Mouse (Mus musculus) layer of hippocampus, adult 8-10 months (tissue): ENCODE results near the gene Nynrin. TPM values are rescaled to one million over a fixed set of nuclear protein-coding genes. Genes with fewer than 3 reads are reported as not detected.

Source experiments
- DNase-seq, 2 experiments: peaks; one replicate each; pipeline ENCODE4 v3.0.0; 2022; ENCODE audit warnings: low spot score in 2 of 2
- total RNA-seq, 4 experiments: library from RNA; stranded (reverse); gene quantifications; 2 replicates each; pipeline ENCODE4 v1.2.4; 2022

The Nynrin gene
- total RNA-seq, 4 experiments from 2014 or later = 6.4 to 10.9 (median 9.3) TPM

DNA sequence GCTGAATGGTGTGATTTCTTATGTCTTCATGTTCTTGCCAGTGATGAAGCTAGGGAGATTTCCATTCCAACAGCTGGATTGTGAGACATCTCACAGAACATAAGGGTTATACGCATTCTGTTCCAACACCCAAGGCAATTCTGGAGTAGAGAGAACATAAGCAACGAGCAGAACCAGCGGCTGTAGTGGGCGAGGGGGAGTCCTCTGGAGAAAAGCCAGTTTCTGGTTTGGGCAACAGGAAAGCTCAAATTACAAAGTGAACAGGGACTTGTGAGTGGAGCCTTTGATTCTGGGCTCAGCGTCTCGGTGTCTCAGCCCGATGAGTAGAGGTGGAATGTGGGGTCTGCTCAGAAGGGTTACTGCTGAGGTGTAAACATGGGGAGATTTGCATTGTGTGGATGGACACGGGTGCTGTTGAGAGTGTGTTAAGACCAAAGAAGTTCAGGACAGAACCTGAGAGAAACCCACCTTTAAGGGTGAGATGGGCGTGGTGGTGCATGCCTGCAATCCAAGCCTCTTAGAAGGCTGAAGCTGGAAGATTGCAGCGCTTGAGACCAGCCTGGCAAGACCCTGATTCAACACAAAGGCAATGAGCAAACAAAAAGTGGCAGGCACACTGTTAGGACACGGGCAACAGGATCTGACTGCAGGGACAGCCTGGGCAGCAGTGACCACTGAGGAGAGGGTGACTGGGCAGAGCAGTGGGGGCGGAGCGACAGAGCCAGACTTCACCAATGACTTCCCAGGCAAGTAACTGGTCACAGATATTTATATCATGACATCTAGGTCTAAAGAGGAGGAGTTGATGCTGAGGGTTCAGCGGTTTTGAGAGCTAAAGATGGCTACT lies 23.9 kb downstream of the Nynrin start:
- no peak for DNase-seq

DNA sequence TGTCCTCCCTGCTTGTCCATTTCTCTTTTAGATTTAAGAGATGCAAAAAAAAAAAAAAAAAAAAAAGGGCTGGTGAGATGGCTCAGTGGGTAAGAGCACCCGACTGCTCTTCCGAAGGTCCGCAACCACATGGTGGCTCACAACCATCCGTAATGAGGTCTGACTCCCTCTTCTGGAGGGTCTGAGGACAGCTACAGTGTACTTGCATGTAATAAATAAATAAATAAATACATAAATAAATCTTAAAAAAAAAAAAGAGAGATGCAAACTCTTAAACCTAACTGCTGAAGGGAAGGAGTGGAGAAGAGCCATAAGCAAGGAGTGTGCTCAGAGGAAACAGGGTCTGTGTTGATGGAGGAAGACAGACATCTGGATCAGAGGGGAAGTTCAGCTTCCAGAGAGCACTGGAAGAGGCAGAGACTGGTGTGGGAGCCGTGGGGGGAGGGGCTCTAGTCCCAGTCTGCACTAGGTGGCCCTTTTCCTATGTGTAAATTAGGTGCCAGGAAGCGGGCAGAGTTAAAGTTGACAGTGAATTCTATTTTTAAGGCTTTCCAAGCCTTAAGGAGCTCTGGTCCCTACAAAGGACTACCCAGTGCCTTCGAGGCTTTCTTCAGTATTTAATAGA lies 24.6 kb downstream of the Nynrin start:
- no peak for DNase-seq

DNA sequence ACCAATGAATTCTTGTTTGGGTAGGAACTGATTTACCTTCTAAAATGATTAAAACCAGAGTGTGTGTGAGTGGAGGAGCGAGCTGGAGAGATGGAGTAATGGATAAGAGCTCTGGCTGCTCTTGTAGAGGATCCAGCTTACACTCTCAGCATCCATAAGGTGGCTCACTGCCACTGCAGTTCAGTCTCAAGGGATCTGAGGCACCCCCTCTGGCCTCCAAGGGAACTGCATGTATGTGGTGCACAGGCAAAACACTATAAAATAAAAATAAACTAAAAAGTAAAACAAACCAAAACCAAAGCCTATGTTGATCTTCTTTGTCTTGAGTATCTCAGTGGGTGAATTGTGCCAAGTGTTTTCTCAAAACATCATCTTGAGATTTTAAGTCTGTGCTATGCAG lies 25.8 kb downstream of the Nynrin start:
- DNase-seq = peak; percentile 62 to 79

DNA sequence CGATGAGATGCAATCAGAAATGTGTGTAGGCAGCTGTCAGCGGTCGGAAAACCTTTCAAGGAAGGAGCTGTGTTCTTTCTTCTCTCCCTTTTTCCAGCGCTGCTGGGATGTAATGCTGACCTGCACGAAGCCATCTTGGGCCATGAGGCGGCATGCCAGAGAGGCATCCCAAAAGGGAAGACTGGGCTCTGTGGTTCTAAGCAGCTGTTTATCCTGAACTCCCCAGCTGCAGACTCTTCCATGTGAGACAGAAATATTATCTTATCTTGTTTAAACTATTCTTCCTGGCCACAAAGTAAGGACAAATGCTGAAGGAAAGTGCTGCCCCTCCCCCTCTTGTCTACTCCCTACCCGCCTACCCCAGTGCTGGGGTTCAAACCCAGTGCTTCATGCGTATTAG lies 27.2 kb downstream of the Nynrin start:
- DNase-seq = no peak

DNA sequence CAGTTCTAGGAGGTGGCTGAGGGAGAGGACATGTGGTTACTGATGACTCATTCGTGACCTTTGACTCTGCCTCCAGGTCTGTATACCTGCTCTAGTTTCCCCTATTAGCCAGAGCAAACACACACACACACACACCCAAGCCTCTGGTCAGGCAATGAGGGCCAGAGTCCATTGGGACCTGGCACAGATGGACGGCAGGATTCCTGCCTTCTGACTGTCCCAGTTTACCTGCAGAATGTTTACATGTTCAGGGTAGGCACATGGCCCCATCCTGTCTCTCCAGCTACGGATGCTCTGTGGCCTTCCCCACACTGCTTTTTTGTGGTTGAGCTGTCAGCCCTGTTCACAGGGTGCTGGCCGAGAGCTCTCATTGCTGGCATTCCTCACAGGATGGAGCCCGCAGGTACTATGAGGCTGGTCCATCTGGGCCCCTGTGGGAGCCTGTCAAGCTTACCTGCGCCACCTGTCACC lies 28.4 kb downstream of the Nynrin start:
- no peak for DNase-seq

DNA sequence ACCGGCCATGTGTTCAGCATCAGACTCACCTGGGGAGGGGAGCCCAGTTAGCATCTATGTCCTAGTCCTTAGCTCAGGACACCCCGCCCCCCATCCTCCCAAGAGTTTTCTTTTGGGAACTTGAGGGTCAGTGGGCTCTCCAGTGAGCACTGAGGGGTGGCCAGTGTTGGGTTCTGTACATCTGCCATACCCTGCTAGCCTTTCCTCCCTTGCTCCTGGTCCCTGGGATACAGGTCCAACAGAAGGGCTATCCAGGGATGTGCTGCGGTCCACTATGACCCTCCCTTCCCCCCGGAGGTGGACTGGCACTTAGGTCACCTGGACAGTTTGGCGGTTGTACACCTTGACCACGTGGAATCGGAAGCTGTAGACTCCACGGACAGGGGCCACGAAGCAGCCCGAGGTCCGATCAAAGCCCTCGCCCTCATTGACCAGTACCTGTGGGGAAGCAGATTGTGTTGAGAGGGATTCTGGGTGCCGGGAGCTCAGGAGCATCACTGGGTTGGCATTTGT lies 29.4 kb downstream of the Nynrin start:
- DNase-seq = no peak

DNA sequence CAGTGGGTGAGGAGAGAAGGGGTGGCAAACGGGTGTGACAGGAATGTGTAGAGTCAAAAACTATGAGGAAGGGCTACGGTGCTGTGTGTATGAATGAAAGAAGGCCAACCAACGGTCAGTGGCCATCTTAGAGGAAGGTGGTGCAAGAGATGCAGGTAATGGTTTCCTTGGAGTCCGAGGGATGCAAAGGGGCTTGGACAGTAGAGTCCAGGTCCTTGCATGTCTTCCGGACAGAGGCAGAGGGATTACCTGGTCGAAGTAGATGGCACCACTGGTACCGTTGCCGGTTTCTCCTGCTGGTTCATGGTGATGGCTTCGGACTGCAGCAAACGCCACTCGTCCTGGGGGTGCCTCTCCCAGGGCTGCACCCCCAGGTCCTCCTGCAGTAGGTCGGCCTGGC lies 29.9 kb downstream of the Nynrin start:
- no peak for DNase-seq

DNA sequence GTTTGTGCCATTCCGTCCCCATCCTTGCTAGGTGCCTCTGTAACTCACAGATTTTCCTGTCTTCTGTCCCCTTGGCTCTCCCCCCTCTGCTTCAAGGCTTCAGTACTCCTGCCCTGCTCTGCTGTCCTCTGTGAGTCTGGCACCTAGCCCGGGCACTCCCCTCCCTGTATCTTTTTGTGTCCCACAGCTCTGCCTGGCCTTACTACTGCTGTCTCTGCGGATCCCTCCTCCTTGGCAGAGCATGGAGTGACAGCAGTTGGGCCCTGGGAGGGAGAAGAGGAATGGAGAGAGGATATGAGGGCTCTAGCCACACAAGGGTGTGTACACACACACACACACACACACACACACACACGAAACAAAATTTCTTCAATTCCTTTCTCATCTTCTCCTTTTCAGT lies 30.4 kb downstream of the Nynrin start, which contains the start of gene Cbln3:
TSS of gene Cbln3 (minus strand) at position 227 of the 400 bp plus-strand sequence.
- no peak for DNase-seq

DNA sequence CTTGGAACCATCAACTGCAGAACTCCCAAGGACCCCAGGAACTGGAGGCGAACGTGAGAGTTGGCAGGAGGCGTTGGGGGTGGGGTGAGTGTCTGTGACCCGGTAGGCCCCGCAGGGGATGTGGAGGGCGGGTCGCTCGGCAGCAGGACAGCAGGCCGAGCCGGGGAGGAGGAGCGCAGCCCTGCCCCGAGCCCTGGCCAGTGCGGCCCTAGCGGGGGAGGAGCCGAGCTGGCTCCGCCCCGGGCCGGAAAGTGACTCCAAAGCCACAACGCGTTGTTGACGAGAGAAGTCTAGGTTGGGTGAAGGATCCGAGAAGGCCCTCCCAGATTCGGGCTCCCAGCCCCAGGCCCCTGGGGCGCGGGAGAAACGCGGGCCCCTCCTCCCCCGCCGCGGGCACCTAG lies 30.9 kb downstream of the Nynrin start, which contains the start of gene Khnyn:
TSS of gene Khnyn (plus strand) at position 235 of the 401 bp plus-strand sequence.
- DNase-seq = peak; percentile 72 to 75

DNA sequence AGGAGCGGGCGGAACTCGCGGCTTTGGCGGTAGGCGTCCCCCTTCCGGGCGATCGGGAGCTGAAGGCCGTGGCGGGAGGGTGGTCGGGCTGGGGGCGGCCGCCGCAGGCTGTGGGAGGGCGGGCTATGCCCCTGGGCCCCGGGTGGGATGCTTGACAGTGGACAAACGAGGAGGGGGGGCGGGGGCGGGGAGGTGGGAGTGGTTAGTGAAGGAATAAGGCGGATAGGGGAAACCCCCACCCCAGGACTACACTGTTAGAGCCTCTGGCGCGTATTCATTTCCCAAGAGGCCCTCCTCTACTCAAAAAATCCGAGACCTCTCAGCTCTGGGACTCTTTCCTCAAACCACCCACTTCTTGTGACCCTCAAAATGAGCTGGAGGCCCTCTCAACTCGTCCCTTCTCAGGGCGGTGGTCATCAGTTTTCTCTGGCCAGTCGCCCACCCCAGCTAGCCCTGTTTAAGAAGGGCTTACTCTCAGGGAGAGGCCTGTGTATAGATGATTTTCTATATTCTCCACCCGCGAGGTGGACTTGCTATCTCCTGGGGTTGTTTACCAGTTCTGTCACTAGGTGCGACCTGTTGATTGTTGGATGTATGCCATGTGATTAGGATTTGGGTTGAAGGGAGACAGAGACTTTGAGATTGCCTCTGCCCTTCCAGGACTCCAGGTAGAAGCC lies 31.4 kb downstream of the Nynrin start:
- DNase-seq = no peak

DNA sequence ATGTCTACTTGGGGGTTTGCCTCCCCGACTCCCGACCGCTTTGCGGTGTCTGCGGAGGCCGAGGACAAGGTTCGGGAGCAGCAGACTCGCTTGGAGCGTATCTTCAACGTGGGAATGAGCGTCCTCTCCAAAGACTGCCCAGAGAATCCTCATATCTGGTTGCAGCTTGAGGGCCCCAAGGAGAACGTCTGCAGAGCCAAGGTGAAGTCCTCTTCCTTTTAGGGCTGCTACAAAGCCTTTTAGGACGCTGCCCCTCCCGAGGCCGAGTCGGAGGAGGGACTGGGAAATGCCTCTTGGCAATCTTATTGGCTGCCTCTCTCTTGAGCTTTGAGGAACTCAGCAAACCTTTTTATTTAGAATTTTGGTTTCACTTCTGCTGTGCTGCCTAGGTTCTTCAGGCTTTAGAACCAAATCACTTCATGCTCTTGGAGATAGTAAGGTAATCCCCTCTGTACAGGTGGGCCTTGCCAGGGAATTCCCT lies 32.0 kb downstream of the Nynrin start:
- no peak for DNase-seq

DNA sequence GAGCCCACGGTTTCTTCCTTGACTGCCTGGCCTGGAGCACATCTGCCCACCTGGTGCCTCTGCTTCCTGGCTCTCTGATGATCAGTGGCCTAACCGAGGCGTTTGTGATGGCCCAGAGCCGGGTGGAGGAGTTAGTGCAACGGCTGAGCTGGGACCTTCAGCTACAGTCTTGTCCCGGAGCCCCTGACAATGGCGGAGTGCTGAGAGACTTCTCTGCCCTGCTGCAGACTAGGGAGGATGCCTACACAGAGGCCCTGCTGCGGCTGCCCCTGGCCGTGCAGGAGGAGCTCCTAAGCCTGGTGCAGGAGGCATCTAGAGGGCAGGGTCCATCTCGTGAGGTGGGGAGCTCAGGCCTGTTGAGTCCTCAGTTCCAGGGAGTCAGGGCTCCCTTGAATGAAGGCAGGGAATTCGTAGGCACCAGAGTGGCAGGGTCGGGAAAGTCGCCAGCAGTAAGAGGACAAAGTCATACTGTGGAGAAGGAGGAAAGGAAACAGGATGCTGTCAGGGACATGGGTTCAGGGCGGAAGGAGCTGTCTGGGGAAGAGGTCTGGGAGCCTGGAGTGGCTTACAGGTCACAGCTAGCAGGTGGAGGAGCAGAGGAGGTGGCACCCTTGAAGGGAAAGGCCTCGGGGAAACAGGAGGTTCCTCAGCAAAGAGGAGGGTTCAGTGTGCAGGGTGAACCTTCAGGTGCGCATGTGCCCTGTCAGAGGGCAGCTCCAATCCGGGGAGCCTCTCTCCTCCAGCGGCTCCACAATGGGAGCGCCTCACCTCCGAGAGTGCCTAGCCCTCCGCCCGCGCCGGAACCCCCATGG lies 33.0 kb downstream of the Nynrin start:
- DNase-seq = no peak

DNA sequence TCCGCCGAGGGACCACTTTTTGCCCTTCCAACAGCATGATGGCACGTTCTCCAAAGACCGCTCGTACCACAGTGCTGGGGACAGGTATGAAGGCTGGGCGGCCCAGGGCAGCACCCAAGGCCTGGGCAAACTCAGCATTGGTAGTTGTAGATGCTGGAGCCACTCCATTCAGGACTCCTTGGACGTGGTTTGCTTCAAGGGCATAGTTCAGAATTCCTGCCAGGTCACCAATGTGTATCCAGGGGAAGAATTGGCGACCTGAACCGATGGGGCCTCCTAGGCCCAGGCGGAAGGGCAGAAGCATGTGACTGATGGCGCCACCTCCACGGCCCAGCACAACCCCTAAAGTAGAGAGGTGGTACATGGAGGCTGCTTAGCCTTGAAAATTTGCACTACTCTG lies 43.9 kb downstream of the Nynrin start:
- DNase-seq = no peak

DNA sequence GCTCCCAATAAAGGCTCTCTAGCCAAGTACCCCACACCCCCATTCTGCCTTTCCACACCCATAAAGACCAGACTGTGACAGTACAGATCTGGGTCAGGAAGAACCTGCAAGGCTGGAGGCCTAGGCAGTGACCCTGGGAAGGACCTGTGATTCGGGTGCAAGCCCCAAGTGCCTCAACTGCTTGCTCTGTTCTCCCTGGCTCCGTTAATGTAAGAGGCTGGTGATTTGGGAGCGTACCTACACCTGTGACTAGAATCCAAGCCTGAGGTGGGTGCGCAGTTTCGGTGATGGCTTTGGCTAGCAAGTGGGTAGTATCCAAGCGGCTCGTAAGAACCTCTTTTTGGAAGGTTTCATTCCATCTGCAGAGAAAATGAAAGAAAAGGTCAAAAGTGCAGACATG lies 45.1 kb downstream of the Nynrin start:
- DNase-seq = no peak

DNA sequence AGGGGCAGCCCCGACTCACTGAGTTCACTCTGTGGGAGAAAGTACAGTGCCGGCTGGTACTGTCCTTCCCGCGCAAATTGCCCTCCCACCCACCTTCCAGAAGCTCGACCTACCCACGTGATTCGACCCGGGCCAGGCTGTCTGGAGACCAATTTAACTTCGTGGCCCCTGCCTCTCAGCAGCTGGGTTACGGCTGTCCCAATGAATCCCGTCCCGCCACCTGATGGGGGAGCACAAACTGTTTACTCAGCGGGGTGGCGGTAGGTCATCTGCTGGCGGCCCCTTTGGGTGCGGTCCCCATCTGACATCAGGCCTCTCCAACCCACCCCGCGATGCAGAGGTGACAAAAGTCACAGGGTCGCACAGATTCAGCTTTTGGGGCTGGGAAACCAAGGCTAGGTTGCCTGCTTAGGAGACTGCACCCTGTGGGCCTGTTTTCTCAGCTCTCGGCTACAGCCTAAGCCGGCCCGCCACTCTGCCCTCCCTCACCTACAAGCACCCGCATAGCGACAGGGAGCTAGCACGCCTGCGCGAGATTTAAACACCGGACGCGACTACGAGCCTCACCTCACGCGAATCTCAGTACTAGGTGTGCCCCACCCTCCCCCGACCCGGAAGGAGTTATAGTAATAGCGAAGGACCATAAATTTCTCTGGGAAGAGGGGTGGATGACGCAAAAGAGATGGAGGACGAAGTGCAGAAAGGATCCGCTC lies 46.0 kb downstream of the Nynrin start, which contains the start of gene Sdr39u1:
TSS of gene Sdr39u1 (minus strand) at position 593 of the 713 bp plus-strand sequence.
- peak; percentile 83 to 87 for DNase-seq

DNA sequence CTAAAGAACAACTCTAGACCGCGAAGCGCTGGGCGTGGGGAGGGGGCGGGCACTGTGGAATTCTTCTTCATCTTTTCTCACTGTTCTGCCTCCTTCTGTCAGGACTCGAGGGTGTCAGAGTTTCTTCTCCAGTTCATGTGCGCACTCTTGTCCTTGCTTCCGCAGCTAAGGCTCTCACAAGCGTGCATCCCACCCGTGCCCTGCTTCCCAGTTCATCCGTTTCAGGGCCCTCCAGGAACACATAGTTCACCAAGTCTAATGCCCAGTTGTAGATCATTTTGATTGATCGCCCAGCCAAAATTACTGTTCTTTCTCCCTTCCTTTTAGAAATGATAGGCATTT lies 46.6 kb downstream of the Nynrin start:
- no peak for DNase-seq

DNA sequence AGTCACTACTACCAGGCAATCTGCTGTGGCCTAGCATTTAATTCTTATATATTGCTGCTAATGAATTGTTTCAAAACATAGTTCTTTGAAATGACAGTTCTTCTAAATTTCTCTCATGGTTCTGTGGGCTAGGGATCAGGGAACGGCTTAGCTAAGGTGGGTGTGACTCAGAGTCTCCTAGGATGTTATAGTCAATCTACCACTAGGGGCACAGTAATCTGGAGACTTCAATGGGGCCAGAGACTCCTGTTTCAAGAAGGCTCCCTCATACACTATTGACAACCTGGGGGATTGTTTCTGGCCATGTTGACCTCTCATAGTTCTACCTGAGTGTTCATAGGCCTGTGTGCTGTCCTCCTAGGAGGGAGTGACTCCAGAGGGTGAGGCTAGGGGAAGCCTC lies 51.7 kb downstream of the Nynrin start:
- DNase-seq = no peak

DNA sequence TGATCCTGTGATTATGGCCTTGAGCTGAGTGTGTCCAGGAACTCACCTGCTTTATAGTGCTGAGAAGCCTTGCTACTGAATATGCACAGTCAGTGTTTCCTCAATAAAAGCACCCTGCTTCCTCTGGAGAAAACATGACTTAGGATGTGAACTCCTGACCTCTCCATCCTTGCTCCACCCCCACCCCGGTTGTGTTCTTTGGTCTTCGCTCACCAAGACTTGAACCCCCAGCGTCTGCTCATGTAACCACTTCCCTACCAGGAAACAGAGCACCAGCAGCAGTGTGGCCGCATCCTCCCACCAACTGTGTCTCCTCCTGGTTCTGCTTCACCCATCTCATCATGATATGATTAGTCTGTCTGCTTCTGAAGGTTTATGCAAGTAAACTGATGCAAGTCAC lies 59.6 kb downstream of the Nynrin start:
- DNase-seq = no peak

DNA sequence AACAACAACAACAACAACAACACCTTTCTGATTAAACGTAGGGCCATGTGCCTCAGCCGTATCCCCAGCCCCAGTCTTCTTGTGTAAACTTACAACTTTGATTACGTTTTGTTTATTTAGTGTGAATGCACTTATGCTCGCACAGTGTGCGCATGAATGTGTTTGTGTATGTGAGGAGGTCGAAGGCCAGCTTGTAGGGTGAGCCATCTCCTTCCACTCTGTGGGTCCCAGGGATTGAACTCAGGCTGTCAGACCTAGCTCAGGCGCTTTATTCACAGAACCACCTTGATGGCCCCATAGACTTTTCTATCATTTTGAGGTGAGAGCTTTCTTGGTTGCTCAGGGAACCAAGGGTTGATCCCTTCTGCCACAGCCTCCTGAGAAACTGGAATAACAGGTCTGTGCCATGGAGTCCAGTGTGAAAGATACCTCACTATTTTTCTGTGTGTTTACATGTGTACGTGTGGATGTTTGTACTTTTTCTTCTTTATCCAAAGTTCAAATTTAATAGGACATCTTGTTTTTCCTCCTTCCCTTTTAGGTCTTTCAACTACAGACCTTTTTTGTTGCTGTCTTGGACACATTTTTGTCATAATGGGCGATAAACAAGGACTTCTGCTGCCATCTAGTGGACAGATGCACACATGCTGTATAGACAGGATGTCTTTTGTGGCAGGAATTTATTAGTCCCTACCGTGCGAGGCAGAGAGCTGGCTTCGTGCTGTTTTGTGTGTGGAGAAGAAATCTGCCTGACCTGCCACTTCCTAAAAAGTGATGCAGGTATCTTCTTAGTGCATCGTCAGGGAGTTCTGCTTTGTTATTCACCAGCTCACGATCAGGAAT lies 64.7 kb downstream of the Nynrin start:
- peak; percentile 48 to 84 for DNase-seq
